Mouse (Mus musculus): ENCODE data around the gene Hexb.

Gene Hexb

GRCm38 (mm10) chr13:97197932-97198562, at the start of gene Hexb:
Gene Hexb (minus strand): TSS chr13:97198357.
- Histone ChIP-seq H3K27me3 (ENCODE audit: control insufficient read depth, insufficient read depth, low read length, poor library complexity, severe bottlenecking) (no peaks in the 10 kb centered on the region), H3K36me3 (ENCODE audit: control insufficient read depth, insufficient read depth, low read length, poor library complexity, severe bottlenecking) (peaks cover 1% of the 10 kb centered on the region)
- DNase-seq (ENCODE audit: low read depth, low spot score) = peak; percentile 91

- Histone ChIP-seq H3K27me3 (ENCODE audit: control insufficient read depth, insufficient read depth, low read length, poor library complexity, severe bottlenecking) (no peaks in the 10 kb centered on the region), H3K36me3 (ENCODE audit: control insufficient read depth, insufficient read depth, low read length, poor library complexity, severe bottlenecking) (no peaks in the 10 kb centered on the region; the same call in none of the 2 replicates)
- DNase-seq (ENCODE audit: low read depth, low spot score) = no peak
These were observed 49.6 kb upstream of the Hexb start for GRCm38 (mm10) chr13:97247754-97248153.

GRCm38 (mm10) chr13:97246217-97246616, 48.1 kb upstream of the Hexb start:
- no peak for DNase-seq (ENCODE audit: low read depth, low spot score)
- H3K36me3 ChIP-seq (ENCODE audit: control insufficient read depth, insufficient read depth, low read length, poor library complexity, severe bottlenecking) = no peaks in the 10 kb centered on the region; the same call in none of the 2 replicates
- H3K27me3 ChIP-seq (ENCODE audit: control insufficient read depth, insufficient read depth, low read length, poor library complexity, severe bottlenecking) = no peaks in the 10 kb centered on the region

DNA sequence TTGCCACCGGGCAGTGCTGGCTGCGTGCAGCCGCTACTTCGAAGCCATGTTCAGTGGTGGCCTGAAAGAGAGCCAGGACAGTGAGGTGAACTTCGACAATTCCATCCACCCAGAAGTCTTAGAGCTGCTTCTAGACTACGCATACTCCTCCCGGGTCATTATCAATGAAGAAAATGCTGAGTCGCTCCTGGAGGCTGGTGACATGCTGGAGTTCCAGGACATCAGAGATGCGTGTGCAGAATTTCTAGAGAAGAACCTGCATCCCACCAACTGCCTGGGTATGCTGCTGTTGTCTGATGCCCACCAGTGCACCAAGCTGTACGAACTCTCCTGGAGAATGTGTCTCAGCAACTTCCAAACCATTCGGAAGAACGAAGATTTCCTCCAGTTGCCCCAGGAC, 47.0 kb upstream of the Hexb start:
- Histone ChIP-seq H3K36me3 (ENCODE audit: control insufficient read depth, insufficient read depth, low read length, poor library complexity, severe bottlenecking) (no peaks in the 10 kb centered on the region; the same call in none of the 2 replicates), H3K27me3 (ENCODE audit: control insufficient read depth, insufficient read depth, low read length, poor library complexity, severe bottlenecking) (no peaks in the 10 kb centered on the region)
- no peak for DNase-seq (ENCODE audit: low read depth, low spot score)

- no peak for DNase-seq (ENCODE audit: low read depth, low spot score)
- Histone ChIP-seq H3K36me3 (ENCODE audit: control insufficient read depth, insufficient read depth, low read length, poor library complexity, severe bottlenecking) (no peaks in the 10 kb centered on the region; the same call in none of the 2 replicates), H3K27me3 (ENCODE audit: control insufficient read depth, insufficient read depth, low read length, poor library complexity, severe bottlenecking) (no peaks in the 10 kb centered on the region)
These were observed 46.6 kb upstream of the Hexb start for GRCm38 (mm10) chr13:97244712-97245105.

DNA sequence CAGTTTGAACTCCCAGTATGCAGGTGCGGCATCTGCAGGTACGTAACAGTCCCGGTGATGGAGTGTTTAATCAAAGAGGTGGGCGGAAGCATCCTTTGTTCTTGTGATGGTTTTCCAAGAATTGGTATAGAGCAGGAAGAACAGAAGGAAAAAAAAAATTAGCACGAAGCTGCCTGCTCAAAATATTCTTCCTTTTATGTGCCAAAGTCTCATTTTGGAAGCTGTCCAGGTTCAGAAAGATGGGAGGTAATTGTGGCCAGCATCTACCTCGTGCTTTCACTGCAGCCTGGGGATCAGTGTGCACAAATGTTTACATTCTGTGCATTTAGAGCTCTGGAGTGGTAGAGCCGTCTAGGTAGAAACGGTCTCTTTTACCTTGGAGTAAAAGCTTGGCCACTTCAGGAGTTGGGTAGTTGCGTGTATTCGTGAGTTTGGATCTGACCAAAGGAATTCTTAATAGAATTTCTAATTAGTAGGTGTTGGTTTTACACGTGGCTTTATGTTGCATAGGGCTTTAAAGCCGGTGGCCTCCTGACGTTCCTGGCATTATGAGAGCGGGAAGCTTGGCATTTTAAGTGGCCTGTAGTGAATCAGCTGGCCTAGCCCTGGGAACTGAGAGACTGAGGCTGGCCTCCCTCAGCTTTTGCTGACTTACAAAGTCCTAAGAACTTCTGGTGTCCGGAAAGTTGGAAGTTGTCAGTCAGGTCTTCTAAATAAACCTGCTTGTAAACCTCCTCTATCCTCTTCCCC, 46.0 kb upstream of the Hexb start:
- Histone ChIP-seq H3K27me3 (ENCODE audit: control insufficient read depth, insufficient read depth, low read length, poor library complexity, severe bottlenecking) (no peaks in the 10 kb centered on the region), H3K36me3 (ENCODE audit: control insufficient read depth, insufficient read depth, low read length, poor library complexity, severe bottlenecking) (no peaks in the 10 kb centered on the region; the same call in none of the 2 replicates)
- no peak for DNase-seq (ENCODE audit: low read depth, low spot score)

DNA sequence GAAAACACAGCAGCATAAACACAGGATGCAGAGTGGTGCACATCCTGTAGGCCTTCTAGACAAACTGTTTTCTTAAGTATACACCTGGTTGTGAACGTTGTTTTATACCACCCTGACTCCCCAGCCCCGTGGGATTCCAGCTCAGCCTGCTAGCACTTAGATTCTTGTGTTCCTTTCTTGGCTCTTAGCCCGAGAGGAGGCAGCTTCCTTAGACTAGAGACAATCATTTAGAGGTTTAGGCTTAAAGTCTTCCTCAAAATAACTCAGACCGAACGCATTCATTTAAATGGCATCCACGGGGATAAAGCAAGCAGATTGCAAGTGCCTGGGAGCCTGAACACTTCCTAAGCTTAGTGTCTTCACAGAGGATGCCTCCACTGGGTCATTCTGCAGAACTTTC, 44.6 kb upstream of the Hexb start:
- no peak for DNase-seq (ENCODE audit: low read depth, low spot score)
- H3K36me3 ChIP-seq (ENCODE audit: control insufficient read depth, insufficient read depth, low read length, poor library complexity, severe bottlenecking) = no peaks in the 10 kb centered on the region; the same call in none of the 2 replicates
- no peaks in the 10 kb centered on the region for H3K27me3 ChIP-seq (ENCODE audit: control insufficient read depth, insufficient read depth, low read length, poor library complexity, severe bottlenecking)

DNA sequence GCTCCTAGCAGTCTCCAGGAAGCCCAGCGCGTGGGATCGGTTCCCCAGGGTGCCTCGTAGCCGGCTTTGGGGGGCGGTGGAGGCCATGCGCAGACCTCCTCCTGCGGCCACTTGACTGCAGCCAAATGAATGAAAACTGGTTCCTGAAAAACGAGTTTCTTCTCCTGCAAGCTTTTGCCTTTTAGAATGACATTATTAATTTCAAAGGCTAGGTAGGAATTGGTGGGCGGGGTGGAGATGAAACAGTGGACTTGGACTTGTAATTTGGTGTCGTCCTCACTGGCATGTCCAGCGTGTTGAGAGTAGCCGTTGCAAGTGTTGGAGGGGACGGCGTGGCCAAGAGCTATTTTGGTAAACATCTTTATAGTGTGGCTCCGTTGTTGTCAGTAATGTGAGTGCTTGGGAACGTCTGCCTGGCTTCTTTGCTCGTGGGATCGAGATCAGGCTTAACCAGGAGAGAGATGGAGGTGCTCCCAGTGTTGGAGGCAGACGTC, 43.7 kb upstream of the Hexb start:
- no peaks in the 10 kb centered on the region for H3K27me3 ChIP-seq (ENCODE audit: control insufficient read depth, insufficient read depth, low read length, poor library complexity, severe bottlenecking)
- no peak for DNase-seq (ENCODE audit: low read depth, low spot score)

DNA sequence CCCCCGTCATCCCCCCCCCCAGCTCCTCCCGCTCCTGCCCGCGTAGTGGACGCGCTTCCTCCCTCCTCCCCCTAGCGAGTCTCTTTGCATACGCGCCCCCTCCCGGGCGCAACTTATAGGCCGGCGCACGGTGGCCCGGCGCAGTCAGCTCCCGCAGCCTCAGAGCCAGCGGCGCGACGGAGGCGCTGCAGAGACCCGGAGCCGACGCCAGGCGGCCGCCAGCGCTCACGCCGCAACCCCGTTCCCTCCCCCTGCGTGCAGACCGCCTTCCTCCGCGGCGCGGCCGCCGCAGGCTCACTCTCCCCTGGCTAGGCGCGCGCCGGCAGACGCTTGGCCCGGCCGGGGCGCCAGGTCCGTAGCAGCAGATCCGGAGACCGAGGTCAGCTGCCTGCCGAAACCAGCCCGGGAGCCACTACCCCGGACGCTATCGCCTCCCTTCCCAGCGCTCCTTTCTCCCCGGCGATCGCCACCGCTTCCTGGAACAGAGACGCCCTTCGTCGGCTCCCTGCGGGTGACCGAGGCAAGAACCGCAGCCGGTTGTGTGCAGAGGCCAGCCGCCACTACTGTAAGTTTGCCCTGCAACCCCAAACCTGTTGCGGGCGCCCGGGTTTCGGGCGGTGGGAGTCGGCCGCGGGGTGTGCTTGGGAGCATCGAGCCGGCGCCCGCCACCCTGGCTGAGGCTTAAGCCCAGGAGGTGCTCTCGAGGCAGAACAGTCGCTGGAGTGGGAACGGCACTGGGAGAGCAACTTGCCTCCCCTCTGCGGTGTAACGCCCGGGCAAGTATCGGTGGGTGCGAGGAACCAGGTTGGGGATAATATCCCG, 43.0 kb upstream of the Hexb start, which contains the start of gene Enc1:
Gene Enc1 (plus strand): TSS at position 141 of the 822 bp plus-strand sequence.
- DNase-seq (ENCODE audit: low read depth, low spot score) = peak; percentile 95
- Histone ChIP-seq H3K27me3 (ENCODE audit: control insufficient read depth, insufficient read depth, low read length, poor library complexity, severe bottlenecking) (no peaks in the 10 kb centered on the region), H3K36me3 (ENCODE audit: control insufficient read depth, insufficient read depth, low read length, poor library complexity, severe bottlenecking) (no peaks in the 10 kb centered on the region; the same call in 1 of the 2 replicates)

More for the DNA sequence above, 43.7 kb upstream of the Hexb start:
- no peaks in the 10 kb centered on the region; the same call in 1 of the 2 replicates for H3K36me3 ChIP-seq (ENCODE audit: control insufficient read depth, insufficient read depth, low read length, poor library complexity, severe bottlenecking)

GRCm38 (mm10) chr13:97240279-97240964, 42.3 kb upstream of the Hexb start:
- H3K27me3 ChIP-seq (ENCODE audit: control insufficient read depth, insufficient read depth, low read length, poor library complexity, severe bottlenecking) = no peaks in the 10 kb centered on the region
- peak; percentile 53 for DNase-seq (ENCODE audit: low read depth, low spot score)
- H3K36me3 ChIP-seq (ENCODE audit: control insufficient read depth, insufficient read depth, low read length, poor library complexity, severe bottlenecking) = no peaks in the 10 kb centered on the region

- DNase-seq (ENCODE audit: low read depth, low spot score) = peak; percentile 50
- Histone ChIP-seq H3K27me3 (ENCODE audit: control insufficient read depth, insufficient read depth, low read length, poor library complexity, severe bottlenecking) (no peaks in the 10 kb centered on the region), H3K36me3 (ENCODE audit: control insufficient read depth, insufficient read depth, low read length, poor library complexity, severe bottlenecking) (no peaks in the 10 kb centered on the region)
These were observed 41.4 kb upstream of the Hexb start for GRCm38 (mm10) chr13:97239343-97240180.

GRCm38 (mm10) chr13:97238181-97238981, 40.2 kb upstream of the Hexb start:
- Histone ChIP-seq H3K27me3 (ENCODE audit: control insufficient read depth, insufficient read depth, low read length, poor library complexity, severe bottlenecking) (no peaks in the 10 kb centered on the region), H3K36me3 (ENCODE audit: control insufficient read depth, insufficient read depth, low read length, poor library complexity, severe bottlenecking) (no peaks in the 10 kb centered on the region)
- DNase-seq (ENCODE audit: low read depth, low spot score) = no peak

- H3K27me3 ChIP-seq (ENCODE audit: control insufficient read depth, insufficient read depth, low read length, poor library complexity, severe bottlenecking) = no peaks in the 10 kb centered on the region
- H3K36me3 ChIP-seq (ENCODE audit: control insufficient read depth, insufficient read depth, low read length, poor library complexity, severe bottlenecking) = no peaks in the 10 kb centered on the region
- DNase-seq (ENCODE audit: low read depth, low spot score) = no peak
These were observed 39.5 kb upstream of the Hexb start for GRCm38 (mm10) chr13:97237700-97238099.

Data from splenic B cell, adult 2 months (primary cell).